Mouse (Mus musculus): ENCODE measurements at regions not wholly inside any gene's neighbourhood (a gene's known extent, or its start where the extent isn't known, plus 50 kb on each side); places are given as distances from the start of the nearest gene placed in this dataset.

GRCm38 (mm10) chr2:82570358-82570757 is 373.1 kb upstream of the Fsip2 start:
- H3K9me3 ChIP-seq (replicated peaks; ENCODE audit: low read length): peaks cover 3% of the 10 kb centered on the region
- dilution Hi-C loops (cut with MboI; ENCODE audit: extremely low pct_ligation_motif_present, extremely low pct_unique_long_range_greater_than_20kb, low sequenced_read_pairs) (no loop called here), in situ Hi-C loops (cut with MboI; ENCODE audit: low pct_ligation_motif_present, low pct_unique_long_range_greater_than_20kb, low sequenced_read_pairs) (no loop called here)
- H3K36me3 ChIP-seq (replicated peaks in 1 of 2; ENCODE audit: control insufficient read depth in 1 of 2, insufficient read depth in 1 of 2, low read length in 1 of 2): no peaks in the 10 kb centered on the region
- TF ChIP-seq CHD2 (IDR thresholded peaks at IDR 0.05; ENCODE audit: low read length) (no peak), MEF2A (IDR thresholded peaks at IDR 0.05; ENCODE audit: borderline replicate concordance, low read depth, low read length) (no peak), IRF4 (IDR thresholded peaks at IDR 0.05; ENCODE audit: low read depth, low read length) (no peak), RAD21 (IDR thresholded peaks at IDR 0.05; ENCODE audit: low read depth, low read length) (peak; percentile 36), POLR2A (IDR thresholded peaks at IDR 0.05; ENCODE audit: low read depth, low read length) (no peak), HCFC1 (IDR thresholded peaks at IDR 0.05; ENCODE audit: low read depth, low read length) (no peak), SIN3A (IDR thresholded peaks at IDR 0.05; ENCODE audit: low read length) (no peak), ZMIZ1 (IDR thresholded peaks at IDR 0.05; ENCODE audit: low read depth, low read length) (no peak), CTCF (conservative IDR thresholded peaks at IDR 0.05 in 1 of 2, IDR thresholded peaks at IDR 0.05 in 1 of 2; ENCODE audit: low read depth in 2 of 2, low read length in 2 of 2) (peak in 1 of 2 experiments; percentile 43; a peak in 2 of 4 replicates), SMC3 (IDR thresholded peaks at IDR 0.05; ENCODE audit: low read depth, low read length) (peak; percentile 23; the same call in 1 of the 2 replicates), USF2 (conservative IDR thresholded peaks at IDR 0.05; ENCODE audit: low read depth, low read length) (no peak)
- no peak overlapping the region for H3K4me2 ChIP-seq (ENCODE audit: insufficient read depth, low read depth, poor library complexity, severe bottlenecking)
- no peak overlapping the region for H3K9ac ChIP-seq (ENCODE audit: insufficient read depth, low read depth)
- H3K27ac ChIP-seq (ENCODE audit: insufficient read depth, low read depth): no peak overlapping the region
- H3K4me3 ChIP-seq (replicated peaks in 1 of 3; ENCODE audit: low read depth in 2 of 3, low read length in 2 of 3, poor library complexity in 1 of 3): no peak overlapping the region
- no peak for DNase-seq (ENCODE audit: extremely low read depth)
- no peaks in the 10 kb centered on the region for H3K4me1 ChIP-seq (ENCODE audit: control insufficient read depth in 1 of 2, insufficient read depth in 2 of 2)
- no peaks in the 10 kb centered on the region for H3K79me2 ChIP-seq (replicated peaks; ENCODE audit: control insufficient read depth, extremely low read depth, insufficient read depth, poor library complexity, severe bottlenecking)
- no peaks in the 10 kb centered on the region for H3K27me3 ChIP-seq (replicated peaks)

GRCm38 (mm10) chr2:82572099-82572498 is 371.3 kb upstream of the Fsip2 start:
- Histone ChIP-seq H3K4me1 (ENCODE audit: control insufficient read depth in 1 of 2, insufficient read depth in 2 of 2) (no peaks in the 10 kb centered on the region), H3K27me3 (replicated peaks) (no peaks in the 10 kb centered on the region), H3K79me2 (replicated peaks; ENCODE audit: control insufficient read depth, extremely low read depth, insufficient read depth, poor library complexity, severe bottlenecking) (no peaks in the 10 kb centered on the region), H3K9ac (ENCODE audit: insufficient read depth, low read depth) (no peak overlapping the region), H3K27ac (ENCODE audit: insufficient read depth, low read depth) (no peak overlapping the region), H3K4me3 (replicated peaks in 1 of 3; ENCODE audit: low read depth in 2 of 3, low read length in 2 of 3, poor library complexity in 1 of 3) (no peak overlapping the region), H3K36me3 (replicated peaks in 1 of 2; ENCODE audit: control insufficient read depth in 1 of 2, insufficient read depth in 1 of 2, low read length in 1 of 2) (no peaks in the 10 kb centered on the region), H3K4me2 (ENCODE audit: insufficient read depth, low read depth, poor library complexity, severe bottlenecking) (no peak overlapping the region), H3K9me3 (replicated peaks; ENCODE audit: low read length) (peaks cover 3% of the 10 kb centered on the region)
- no peak for TF ChIP-seq USF1 (IDR thresholded peaks at IDR 0.05; ENCODE audit: low read depth, low read length)
- dilution Hi-C loops (cut with MboI; ENCODE audit: extremely low pct_ligation_motif_present, extremely low pct_unique_long_range_greater_than_20kb, low sequenced_read_pairs) (no loop called here), in situ Hi-C loops (cut with MboI; ENCODE audit: low pct_ligation_motif_present, low pct_unique_long_range_greater_than_20kb, low sequenced_read_pairs) (no loop called here)
- no peak for DNase-seq (ENCODE audit: extremely low read depth)

- Histone ChIP-seq H3K79me2 (replicated peaks; ENCODE audit: control insufficient read depth, extremely low read depth, insufficient read depth, poor library complexity, severe bottlenecking) (no peaks in the 10 kb centered on the region), H3K9ac (ENCODE audit: insufficient read depth, low read depth) (no peak overlapping the region), H3K36me3 (replicated peaks in 1 of 2; ENCODE audit: control insufficient read depth in 1 of 2, insufficient read depth in 1 of 2, low read length in 1 of 2) (no peaks in the 10 kb centered on the region), H3K4me1 (ENCODE audit: control insufficient read depth in 1 of 2, insufficient read depth in 2 of 2) (no peaks in the 10 kb centered on the region), H3K9me3 (replicated peaks; ENCODE audit: low read length) (peaks cover 3% of the 10 kb centered on the region), H3K27me3 (replicated peaks) (no peaks in the 10 kb centered on the region), H3K27ac (ENCODE audit: insufficient read depth, low read depth) (no peak overlapping the region), H3K4me2 (ENCODE audit: insufficient read depth, low read depth, poor library complexity, severe bottlenecking) (no peak overlapping the region), H3K4me3 (replicated peaks in 1 of 3; ENCODE audit: low read depth in 2 of 3, low read length in 2 of 3, poor library complexity in 1 of 3) (no peak overlapping the region)
- dilution Hi-C loops (cut with MboI; ENCODE audit: extremely low pct_ligation_motif_present, extremely low pct_unique_long_range_greater_than_20kb, low sequenced_read_pairs) (no loop called here), in situ Hi-C loops (cut with MboI; ENCODE audit: low pct_ligation_motif_present, low pct_unique_long_range_greater_than_20kb, low sequenced_read_pairs) (no loop called here)
- TF ChIP-seq ELF1 (IDR thresholded peaks at IDR 0.05; ENCODE audit: low read depth, low read length): no peak
- TF ChIP-seq CHD1 (IDR thresholded peaks at IDR 0.05; ENCODE audit: low read depth, low read length): no peak
- TF ChIP-seq POLR2A (IDR thresholded peaks at IDR 0.05; ENCODE audit: low read depth, low read length): no peak
- no peak for TF ChIP-seq SIN3A (IDR thresholded peaks at IDR 0.05; ENCODE audit: low read length)
- no peak for TF ChIP-seq TCF12 (IDR thresholded peaks at IDR 0.05; ENCODE audit: low read depth, low read length)
- no peak for TF ChIP-seq CTCF (conservative IDR thresholded peaks at IDR 0.05 in 1 of 2, IDR thresholded peaks at IDR 0.05 in 1 of 2; ENCODE audit: low read depth in 2 of 2, low read length in 2 of 2)
- no peak for TF ChIP-seq JUND (conservative IDR thresholded peaks at IDR 0.05; ENCODE audit: low read depth, low read length)
- no peak for TF ChIP-seq UBTF (IDR thresholded peaks at IDR 0.05; ENCODE audit: low read depth, low read length)
- no peak for TF ChIP-seq ZC3H11A (IDR thresholded peaks at IDR 0.05; ENCODE audit: low read depth, low read length)
- TF ChIP-seq NELFE (IDR thresholded peaks at IDR 0.05; ENCODE audit: low read depth, low read length): no peak
- TF ChIP-seq BHLHE40 (IDR thresholded peaks at IDR 0.05; ENCODE audit: low read depth, low read length): no peak
- no peak for DNase-seq (ENCODE audit: extremely low read depth)
Observed at GRCm38 (mm10) chr2:82573841-82574240, 369.6 kb upstream of the Fsip2 start.

Data from CH12.LX (cell line).